Mouse (Mus musculus) NIH3T3 (cell line): ENCODE data around the gene Dolpp1.
A peak's percentile ranks its signal among the peaks of the same experiment; 100 is the strongest.

Experiments
- DNase-seq: peaks from one replicate; pipeline ENCODE4 v3.0.0-alpha.2; 2012; ENCODE audit warnings: low read depth

Dolpp1 gene

DNA sequence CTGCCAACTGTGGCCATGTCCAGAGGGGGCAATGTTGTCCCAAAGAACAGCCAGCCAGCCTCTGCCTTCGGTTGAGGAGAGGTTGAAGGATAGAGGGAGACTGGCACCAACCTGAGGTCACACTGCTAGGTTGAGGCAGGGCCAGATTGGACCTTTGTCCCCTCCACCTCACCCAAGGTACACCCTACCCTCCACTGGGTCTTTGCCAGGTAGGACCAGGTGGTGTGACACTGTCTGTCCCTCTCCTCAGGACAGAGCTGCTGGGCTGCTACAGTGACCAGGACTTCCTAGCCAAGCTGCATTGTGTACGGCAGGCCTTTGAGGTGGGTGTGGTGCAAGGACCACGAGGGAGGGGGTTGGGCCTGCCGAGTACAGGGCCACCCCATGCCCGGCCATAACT is 14.3 kb upstream of the Dolpp1 start:
- no peak for DNase-seq

DNA sequence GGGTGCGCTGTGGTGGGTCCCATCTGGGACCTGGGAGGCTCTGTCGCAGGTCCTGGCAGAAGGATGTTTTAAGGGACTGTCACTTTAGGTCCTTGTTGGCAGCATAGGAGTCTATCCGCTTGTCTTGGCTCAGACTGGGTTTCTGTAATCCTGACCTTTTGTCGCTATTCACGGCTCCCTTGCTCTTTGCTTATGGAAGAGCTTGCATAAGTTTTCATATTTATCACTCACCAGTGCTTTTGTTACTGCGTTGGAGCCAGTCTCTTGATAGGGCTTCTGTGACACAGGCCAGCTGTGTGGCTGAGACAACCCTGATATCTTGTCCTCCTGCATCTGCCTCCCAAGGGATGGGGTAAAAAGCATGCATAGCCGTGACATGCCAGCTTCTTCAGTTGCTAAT is 12.7 kb upstream of the Dolpp1 start:
- DNase-seq: no peak

DNA sequence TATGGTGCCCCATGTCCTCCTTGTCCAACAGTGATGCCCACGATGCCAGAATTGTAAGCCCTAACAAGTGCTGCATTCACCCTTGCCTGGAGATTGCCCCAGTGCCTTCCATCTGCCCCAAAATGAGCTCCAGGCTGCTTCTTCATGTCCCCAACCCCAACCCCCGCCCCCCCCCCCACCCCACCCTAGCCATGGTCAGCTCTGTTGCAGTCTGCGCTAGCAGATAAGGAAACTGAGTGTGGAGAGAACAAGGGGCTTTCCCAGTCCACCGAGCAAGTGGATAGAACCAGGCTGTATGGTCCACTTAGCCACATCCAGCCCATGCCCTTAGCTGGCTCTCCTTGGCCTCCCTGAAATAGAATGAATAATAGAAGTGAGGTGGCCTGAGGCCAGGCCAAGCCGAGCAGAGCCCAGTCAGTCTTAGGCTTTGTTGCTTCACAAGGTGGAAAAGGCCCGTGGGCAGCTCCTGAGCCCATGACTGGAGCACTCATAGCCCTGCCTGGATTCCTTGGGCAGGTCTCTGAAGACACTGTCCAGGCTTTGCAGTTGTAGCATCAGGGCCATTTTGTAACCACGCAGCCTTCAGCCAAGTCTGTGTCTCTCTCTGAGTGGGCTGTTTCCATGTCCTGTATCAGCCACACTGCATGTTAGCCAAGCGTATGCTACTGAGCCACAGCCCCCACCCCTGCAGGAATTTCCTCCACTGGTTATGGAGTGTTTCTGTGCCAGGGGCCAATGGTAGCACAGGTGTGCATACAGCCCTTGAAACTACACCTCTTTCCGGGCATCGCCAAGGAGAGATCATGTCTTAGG is 11.3 kb upstream of the Dolpp1 start:
- DNase-seq: no peak

DNA sequence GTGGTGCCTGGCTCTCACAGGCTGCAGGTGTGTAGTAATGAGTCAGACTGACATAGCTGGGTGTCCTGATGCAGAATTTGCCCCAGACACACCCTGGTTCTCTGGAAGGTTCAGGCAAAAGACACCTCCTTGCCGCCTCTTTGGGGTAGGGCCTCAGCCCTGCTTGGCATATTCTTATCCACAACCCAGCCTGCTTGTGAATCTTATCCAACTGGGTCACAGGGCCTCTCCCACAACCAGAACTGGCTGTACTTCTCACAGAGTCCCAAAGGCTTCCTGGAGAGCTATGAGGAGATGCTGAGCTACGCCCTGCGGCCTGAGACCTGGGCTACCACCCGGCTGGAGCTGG is 10.7 kb upstream of the Dolpp1 start:
- DNase-seq: no peak

DNA sequence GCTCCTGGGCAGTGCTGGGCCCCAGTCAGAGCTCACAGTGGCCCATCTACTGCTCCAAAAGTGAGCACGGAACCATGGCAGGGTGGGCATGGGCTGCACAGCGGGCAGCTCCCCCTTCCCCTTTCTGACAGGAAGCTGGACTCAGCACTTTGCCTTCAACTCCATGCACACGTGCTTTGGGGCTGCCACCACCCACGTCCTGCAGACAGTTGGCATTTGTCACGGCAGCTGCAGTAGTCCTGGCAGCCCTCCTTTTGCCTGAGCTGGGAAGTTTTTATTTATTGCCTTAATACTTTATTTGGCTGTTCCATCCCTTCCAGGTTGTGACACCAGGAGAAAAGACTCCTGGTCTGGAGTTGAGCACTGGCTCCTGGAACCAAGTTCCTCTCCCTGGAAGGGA is 7.2 kb upstream of the Dolpp1 start:
- no peak for DNase-seq

DNA sequence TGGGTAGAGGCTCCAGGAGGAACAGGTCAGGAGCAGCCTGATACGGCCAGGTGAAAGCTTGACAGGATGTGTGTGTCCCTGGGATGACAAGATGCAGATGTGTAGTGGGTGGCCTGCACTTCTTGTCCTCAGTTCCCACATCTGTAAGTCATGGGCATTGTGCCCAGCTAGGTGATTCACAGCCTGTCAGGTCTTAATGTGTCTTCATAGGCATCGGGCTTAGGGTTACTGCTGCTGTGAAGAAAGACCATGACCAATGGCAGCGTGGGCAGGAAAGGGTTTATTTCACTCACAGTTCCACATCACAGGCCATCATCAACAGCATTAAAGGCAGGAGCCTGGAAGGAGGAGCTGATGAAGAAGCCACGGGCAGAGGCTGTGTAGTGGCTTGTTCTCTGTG is 6.5 kb upstream of the Dolpp1 start:
- DNase-seq: peak; percentile 24

DNA sequence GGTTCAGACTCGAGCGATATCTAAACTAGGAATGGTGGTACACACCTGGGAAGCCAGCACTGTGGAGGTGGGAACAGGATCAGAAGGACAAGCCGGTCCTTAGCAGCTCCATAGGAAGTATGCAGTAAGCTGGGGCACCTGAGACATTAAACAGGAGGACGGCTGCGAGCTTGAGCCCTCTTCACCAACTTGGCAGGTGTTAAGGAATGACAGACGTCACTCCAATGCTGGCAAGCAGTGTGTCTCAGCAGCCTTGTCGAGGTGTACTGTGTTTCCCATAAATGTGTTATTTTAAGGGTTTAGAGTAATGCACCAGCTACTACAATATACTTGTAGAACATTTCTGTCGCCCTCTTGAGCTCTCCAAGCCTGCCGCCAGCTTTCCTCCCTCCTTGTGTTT is 5.1 kb upstream of the Dolpp1 start:
- DNase-seq: no peak

DNA sequence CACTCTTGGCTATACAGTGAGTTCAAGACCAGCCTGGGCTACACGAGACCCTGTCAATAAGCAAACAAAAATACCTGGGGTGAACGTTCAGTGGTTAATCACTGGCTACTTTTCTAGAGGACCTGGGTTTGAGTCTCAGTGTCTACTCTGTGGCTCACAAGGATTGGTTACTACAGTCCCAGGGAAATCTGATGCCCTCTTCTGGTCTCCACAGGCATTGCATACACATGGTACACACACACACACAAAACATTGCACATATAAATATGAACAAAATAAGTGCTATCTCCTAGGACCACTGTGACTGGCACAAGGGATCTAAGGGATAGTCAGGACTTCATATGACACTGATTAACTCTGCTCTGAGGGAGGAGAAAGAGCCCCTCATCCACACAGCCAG is 3.1 kb upstream of the Dolpp1 start:
- no peak for DNase-seq

DNA sequence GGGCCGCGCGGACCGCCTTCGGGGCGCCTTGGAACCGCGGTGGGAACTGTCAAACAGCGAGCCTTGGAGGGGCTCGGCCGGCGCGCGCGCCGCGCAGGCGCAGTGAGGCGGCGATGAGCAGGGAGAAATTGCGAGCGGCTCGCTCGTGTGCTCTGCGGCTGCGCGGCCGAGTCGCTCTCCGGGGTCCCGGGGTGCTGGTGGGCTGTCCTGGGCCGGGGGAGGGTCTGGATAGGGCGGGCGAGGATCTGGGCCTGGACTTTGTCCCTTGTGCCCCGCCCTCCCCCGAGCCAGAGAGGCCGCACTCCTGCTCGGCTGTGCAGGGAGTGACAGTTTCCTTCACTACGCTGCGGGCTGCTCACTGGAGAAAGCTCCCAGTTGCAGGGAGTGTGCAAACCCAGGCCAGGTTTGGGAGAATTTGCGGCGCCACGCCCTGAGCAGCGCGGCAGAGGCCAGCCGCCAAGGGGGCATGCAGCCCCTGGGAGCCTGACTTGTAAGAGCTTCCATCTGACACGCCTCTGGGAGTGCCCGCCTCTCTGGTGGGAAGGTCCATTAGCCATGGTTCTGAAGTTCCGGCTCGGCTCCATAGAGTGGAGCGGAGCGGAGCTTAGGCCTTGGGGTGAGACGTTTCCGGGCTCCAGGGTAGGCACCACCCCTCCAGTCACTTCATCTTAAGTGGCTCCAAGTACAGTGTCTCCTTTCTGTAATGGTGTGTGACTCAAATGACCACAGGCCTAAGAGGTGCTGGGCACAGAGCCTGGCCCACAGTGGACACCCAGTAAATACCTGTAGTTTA is 719 bp downstream of the Dolpp1 start:
- peak; percentile 87 for DNase-seq

DNA sequence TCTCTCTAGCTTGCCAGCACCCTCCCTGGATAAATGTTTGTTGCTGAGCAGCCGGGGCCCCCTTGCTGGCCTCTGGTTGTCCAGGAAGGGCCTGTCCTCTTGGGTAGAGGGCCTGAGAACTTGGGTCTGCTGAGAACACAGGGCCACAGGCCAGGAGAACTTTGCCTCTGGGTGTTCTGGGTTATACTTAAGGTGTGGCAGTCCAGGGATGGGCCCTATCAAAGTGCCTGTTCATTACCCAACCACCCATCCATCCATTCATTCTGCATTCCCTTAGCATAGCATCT is 1.3 kb downstream of the Dolpp1 start:
- DNase-seq: no peak

DNA sequence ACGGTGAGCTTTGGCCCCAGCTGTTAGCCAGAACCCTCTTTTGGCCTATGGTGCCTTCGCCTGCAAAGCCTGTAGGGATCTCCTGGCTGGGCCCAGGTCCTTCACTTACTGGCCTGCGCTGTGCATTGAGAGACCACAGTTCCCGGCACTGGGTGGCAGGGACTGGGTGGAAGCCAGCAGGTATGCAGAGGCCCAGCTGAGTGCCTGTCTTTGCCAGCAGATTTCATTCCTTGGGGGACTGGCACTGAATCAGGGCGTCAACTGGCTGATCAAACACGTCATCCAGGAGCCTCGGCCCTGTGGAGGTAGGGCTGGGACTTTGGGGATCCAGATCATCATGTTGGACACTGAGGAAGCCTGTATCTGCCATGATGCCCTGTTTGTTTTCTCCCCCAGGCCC is 3.7 kb downstream of the Dolpp1 start:
- DNase-seq: no peak

DNA sequence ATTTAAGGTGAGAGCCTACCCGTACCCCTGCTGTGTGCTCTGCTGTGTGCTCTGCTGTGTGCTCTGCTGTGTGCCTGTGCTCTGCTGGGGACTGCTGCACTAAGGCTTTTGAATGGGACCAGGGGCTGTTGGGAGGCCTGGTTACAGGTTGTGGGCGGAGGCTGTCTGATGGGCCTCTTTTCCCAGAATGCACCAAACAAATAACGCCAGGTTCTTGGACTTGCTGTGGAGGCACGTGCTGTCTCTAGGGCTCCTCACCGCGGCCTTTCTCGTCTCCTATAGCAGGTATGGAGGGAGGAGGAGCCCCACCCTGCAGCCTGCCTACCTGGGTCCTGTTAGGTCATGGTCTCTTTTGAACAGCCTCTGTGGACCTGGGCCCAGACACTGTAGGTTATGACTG is 4.2 kb downstream of the Dolpp1 start:
- DNase-seq: no peak

DNA sequence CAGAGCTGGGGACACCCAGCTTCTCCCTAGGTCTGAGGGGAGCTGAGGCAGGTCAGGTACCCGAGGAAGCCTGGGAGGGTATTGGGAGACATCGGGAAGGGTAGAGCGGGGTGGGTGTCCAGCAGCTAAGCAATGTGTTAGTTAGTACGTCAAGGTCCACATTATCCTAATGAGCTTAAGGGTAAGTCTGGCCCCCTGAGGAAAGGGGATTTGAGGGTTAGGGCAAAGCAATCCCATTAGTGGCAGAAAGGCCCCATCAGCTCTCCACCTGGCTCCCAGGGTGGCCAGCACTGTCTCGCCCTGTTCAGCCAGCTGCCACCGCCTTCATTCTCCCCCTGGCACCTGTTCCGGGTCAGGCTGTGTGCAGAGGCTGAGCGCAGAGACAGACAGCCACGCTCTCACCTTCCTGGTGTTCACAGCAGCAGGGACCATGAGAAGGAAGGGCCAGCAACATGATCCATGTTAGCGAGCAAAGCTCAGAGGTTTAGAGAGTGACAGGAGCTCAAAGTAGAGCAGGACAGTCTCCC is 6.0 kb downstream of the Dolpp1 start:
- DNase-seq: no peak

DNA sequence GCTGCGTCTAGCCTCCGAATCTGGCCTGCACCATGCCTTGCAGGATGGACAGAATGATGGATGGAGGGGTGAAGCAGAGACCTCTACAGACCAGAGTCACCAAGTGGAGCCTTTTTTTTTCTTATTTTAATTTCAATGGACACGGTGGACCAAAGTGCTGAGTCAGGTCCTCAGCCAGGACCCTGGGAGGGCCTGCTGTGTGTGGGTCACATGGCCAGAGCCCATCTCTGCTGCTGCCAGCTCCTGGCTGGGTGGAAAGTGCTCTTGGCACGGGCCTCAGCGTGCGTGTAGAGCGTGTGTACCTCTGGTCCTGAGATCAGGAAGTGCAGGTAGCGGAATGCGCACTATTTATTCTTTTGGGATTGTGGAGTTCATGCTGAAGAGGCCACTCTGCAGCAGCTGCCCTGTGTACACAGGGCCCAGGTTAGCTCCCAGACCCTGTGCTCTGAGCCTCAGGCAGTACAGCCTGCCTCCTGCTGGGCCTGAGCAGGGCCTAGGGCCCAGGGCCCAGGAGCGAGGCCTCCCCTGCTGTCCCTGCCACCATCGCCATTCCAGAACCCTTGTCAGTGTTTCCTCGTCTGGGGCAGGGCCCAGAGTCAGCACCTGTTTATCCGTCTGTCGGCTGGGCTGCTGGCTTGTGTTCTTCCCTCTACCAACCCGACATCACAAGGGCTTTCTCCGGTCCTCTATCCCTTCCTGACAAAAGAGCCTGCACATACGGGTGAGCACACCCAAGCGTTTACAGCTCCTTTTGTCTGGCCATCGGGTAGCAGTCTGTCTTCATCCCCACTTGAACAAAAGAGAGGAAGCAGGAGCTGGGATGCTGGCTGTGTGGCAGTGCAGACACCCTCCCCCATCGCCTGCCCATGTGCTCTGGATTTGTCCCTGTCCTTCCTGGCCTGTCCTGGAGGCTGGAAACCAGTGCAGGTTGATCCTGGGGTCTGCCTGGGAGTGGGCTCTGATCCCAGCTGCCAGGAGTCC is 7.4 kb downstream of the Dolpp1 start:
- DNase-seq: no peak

DNA sequence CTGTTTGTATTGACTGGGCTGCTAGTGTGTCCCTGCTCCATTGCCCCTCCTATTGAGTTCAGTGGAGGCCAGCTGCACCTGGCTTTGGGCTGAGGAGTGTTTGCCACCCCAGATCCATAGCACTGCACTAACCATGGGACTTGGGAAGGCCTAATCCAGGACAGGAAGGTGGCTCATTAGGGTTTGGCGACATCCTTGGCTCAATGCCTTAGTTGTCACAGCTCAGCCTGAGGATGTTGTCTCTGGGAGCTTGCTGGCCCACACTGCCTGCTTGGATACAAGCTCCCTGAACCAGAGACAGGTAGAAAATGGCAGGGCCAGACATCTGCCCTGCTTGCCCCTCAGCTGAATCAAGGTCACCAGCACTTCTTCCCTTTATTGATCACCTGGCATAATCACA is 9.5 kb downstream of the Dolpp1 start:
- no peak for DNase-seq

DNA sequence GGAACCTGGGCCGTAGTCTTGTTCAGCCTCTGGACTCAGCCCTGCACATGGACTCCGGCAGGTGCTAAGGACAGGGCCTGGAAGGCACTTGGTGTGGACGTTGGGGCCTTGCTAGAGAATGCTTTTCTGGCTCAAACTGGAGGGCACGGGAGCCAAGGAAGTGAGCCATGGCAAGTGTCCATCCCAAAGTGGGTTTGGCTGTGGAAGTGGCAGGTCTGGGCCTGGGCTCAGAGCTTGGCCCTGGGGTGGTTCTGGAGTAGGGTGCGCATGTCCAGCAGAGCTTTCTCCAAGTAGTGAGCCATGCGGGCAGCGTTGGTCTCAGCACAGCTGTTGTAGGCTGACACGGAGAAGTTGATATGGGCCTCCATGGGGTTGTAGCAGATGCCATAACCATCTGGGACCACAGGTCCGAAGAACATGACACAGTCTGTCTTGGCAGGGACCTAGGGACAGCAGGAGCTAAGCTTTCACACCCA is 10.3 kb downstream of the Dolpp1 start:
- no peak for DNase-seq

DNA sequence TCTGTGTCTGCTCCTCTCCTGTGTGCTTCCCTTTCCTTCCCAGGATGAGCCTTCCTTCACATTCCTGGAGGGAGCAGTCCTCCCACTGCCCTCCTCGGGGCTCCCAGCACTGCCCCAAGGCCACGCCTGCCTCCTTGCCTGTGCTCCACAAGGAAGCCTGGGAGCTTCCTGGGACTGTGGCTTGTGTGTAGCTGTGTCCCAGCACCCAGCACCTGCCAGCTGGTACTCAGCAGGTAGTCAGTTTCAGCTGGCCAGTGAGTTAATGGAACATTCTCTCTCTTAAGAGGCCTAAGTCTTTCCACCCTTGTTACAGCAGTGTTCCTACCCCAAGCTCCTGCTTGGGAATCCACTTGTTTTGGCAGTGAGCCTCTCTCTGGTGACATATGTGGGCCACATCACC is 10.8 kb downstream of the Dolpp1 start:
- DNase-seq: no peak

DNA sequence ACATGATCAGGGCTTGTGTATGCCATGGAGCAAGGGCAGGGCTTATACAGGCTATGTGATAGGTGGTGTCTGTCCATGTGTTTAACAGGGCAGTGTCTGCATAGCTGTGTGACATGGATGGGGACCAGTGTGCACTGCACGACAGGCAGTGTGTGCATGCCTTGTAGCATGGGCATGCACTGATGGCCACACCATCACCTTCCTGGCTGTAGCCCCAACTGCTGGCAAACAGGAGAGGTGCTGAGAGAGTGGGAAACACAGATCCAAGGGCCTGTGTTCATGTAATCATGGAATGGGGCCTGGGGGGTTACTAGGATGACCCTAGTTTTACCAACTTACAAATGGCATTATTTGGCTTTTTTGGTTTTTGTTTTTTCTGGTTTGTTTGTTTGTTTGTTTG is 11.8 kb downstream of the Dolpp1 start:
- no peak for DNase-seq

DNA sequence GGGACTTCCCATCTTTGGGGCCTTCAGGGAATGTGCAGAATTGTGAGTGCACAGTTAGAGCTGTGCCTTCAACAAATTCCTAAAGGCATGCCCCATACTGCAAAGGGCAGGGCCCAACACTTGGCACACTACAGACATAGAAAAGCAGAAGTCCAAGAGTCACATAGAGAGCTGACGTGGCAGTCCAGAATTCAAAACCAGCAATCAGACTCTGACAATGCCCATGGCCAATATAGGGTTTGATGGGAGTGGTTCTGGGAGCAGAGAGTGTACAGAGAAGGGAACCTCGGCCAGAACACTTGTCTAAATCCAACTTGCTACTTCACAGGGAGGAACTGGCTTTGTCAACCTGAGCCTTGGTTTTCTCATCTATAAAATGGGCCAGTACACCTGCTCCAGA is 15.2 kb downstream of the Dolpp1 start:
- DNase-seq: no peak

DNA sequence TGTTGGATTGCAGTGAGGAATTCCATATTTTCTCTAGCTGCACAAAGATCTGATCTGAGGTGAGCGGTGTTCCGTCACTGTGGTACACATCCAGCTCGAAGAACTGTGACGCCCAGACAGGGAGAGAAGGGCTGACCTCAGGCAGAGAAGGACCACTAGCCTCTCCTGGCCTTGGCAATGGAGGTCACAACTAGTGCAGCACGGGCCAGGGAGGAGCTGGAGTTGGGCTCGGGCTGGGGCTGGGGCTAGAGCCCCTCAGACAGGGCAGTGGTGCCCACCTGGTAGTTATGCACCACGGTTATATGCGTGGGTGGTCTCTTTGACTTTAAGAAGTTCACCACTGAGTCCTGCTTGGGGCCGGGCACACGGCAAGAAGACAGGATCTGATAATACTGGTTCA is 15.7 kb downstream of the Dolpp1 start:
- no peak for DNase-seq

DNA sequence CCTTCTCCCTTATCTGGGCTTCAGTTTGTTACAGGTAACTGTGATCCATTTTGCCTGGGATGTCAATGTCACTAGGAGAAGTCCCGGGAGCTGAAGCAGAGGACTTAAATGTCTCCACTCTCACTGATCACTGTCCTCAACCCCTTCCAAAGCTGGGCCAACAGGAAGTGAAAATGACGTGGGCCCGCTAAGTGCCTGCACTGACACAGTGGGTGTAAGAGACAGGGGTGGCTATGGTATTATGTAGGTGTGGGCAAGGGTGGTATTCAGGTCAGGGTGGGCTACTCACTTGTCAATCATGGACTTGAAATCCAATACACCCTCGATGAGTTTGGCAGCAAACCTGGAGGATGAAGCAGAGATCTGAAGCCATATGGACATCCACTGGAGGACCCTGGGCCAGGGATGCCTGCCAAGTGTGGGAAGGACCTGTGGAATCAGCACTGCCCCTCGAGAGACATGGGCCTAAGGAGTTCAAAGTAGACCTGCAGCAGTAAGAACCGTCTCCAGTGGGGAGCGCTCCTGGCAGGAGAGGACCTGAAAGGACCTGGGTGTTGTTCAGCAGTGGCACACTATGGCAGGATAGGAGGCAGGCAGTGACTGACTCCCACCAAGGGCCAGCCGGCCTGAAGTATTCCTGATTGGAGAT is 16.5 kb downstream of the Dolpp1 start:
- no peak for DNase-seq
